19 mouse cellular contexts compared by ENCODE assay signal in genomic region chr9:99419951-99420701, GRCm38 (mm10). TPM values are rescaled to one million over a fixed set of nuclear protein-coding genes. Genes with fewer than 3 reads are reported as not detected.
"Had no signal": no experiment of that assay in that cellular context is flagged by ENCODE, and none has a peak within 500 bp of the region (broad histone marks: within the 10 kb centered on the region; RNA-seq: fewer than 3 reads in every experiment).

No protein-coding gene starts in this region.

- ATAC-seq: intestine, embryonic 15.5 days; liver, embryonic 12.5 days; midbrain, embryonic 15.5 days had no signal

- H3K27ac ChIP-seq: intestine, embryonic 15.5 days; left cerebral cortex, adult 2 months; limb, embryonic 10.5 days; liver, embryonic 12.5 days; lung, embryonic 15.5 days; midbrain, embryonic 15.5 days; neural tube, embryonic 13.5 days; stomach, embryonic 15.5 days had no signal

- H3K4me3 ChIP-seq: intestine, embryonic 15.5 days; left cerebral cortex, adult 2 months; limb, embryonic 10.5 days; liver, embryonic 12.5 days; lung, embryonic 15.5 days; megakaryocyte, embryonic 14.5 days; midbrain, embryonic 15.5 days; neural tube, embryonic 13.5 days; stomach, embryonic 15.5 days had no signal

- H3K4me1 ChIP-seq: megakaryocyte, embryonic 14.5 days had no signal

- H3K9me3 ChIP-seq: intestine, embryonic 15.5 days; limb, embryonic 10.5 days; liver, embryonic 12.5 days; lung, embryonic 15.5 days; megakaryocyte, embryonic 14.5 days; midbrain, embryonic 15.5 days; neural tube, embryonic 13.5 days; stomach, embryonic 15.5 days had no signal

- H3K4me2 ChIP-seq: intestine, embryonic 15.5 days; liver, embryonic 12.5 days; lung, embryonic 15.5 days; midbrain, embryonic 11.5 days; midbrain, embryonic 15.5 days; neural tube, embryonic 13.5 days; stomach, embryonic 15.5 days had no signal

- DNase-seq: kidney, adult 18-20 months; kidney, postnatal 10 days; kidney, postnatal 4 days; retina, postnatal 1 day had no signal

- H3K36me3 ChIP-seq: intestine, embryonic 15.5 days; limb, embryonic 10.5 days; liver, embryonic 12.5 days; lung, embryonic 15.5 days; midbrain, embryonic 15.5 days; neural tube, embryonic 13.5 days; stomach, embryonic 15.5 days had no signal

- H3K27me3 ChIP-seq: intestine, embryonic 15.5 days; lung, embryonic 15.5 days; midbrain, embryonic 15.5 days; neural tube, embryonic 13.5 days; stomach, embryonic 15.5 days had no signal

- H3K9ac ChIP-seq: intestine, embryonic 15.5 days; liver, embryonic 12.5 days; lung, embryonic 15.5 days; midbrain, embryonic 15.5 days; neural tube, embryonic 13.5 days; stomach, embryonic 15.5 days had no signal

RNA-seq across cellular contexts. Expression of gene Mras, which starts 17.1 kb away (rescaled TPM):
- total RNA-seq: monocyte, adult 5-6 weeks had no signal

RNA-seq across cellular contexts. Expression of gene Nme9, which starts 31.1 kb away (rescaled TPM):
- total RNA-seq: left cerebral cortex, adult 2 months; left cerebral cortex, postnatal 14 days; monocyte, adult 5-6 weeks had no signal
- polyA plus RNA-seq: kidney, embryonic 14.5 days; limb, embryonic 10.5 days; limb, embryonic 14.5 days; liver, embryonic 12.5 days; liver, embryonic 16.5 days; midbrain, embryonic 11.5 days; neural tube, embryonic 13.5 days had no signal
